Mouse (Mus musculus): ENCODE data around the gene Susd3.

The Susd3 gene

GRCm38 (mm10) chr13:49187288-49188218, 61.0 kb downstream of the Susd3 start, which contains the start of gene Ninj1:
Ninj1 (plus strand) TSS chr13:49187485.
- peak; percentile 74 for DNase-seq (ENCODE audit: low spot score)

- no peak for DNase-seq (ENCODE audit: low spot score)
Observed at GRCm38 (mm10) chr13:49186798-49187287, 61.7 kb downstream of the Susd3 start.

DNA sequence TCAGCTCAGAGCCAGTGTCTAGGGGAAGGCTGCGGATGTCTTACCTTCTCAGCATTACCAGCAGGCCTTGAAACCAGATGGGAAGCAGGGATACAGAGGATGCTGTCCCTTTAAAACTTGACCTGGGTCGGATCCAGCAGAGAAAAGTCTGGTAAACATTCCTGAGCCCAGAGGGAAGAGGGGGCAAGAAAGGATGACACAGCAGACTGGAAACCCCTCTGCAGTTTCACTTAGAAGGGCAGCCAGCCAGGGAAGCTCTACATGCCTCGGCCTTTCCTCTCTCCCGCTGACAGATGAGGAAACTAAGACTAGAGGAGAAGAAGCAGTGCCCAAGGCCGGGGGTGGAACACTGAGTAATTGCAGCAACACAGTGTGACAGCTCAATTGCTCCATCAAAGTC, 64.9 kb downstream of the Susd3 start:
- DNase-seq (ENCODE audit: low spot score): no peak

DNA sequence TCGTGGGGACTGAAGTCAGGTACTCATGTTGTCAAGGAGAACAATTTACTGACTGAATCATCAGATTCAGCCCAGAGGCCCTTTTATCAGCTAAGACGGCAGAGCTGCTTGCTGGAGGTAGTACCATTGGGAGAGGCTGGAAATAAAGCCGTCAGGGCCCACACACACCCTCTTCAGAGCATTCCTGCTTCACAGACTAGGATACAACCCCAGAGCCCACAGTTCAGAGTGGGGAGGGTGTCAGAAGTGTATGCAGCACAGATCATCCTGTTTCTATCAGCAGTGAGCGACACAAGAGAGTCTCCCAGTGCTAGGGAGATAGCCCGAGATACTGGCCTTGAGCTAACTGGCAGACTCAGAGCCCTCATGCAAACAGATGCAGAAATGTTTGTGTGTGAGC, 65.3 kb downstream of the Susd3 start:
- DNase-seq (ENCODE audit: low spot score): no peak

GRCm38 (mm10) chr13:49181411-49181984, 67.0 kb downstream of the Susd3 start:
- DNase-seq (ENCODE audit: low spot score): no peak

- no peak for DNase-seq (ENCODE audit: low spot score)
Observed at GRCm38 (mm10) chr13:49180691-49181090, 67.8 kb downstream of the Susd3 start.

All from c-Kit-positive CD71-positive TER-119-positive erythroid progenitor cells, embryonic 14.5 days (primary cell).